ENCODE assay signal across 25 mouse cellular contexts in genomic region chr19:28650836-28651235, GRCm38 (mm10).
"Had no signal": no experiment of that assay in that cellular context is flagged by ENCODE, and none has a peak within 500 bp of the region (broad histone marks: within the 10 kb centered on the region; RNA-seq: fewer than 3 reads in every experiment).

No protein-coding gene starts in this region.

- H3K4me3 ChIP-seq: liver, embryonic 15.5 days; lung, embryonic 15.5 days; megakaryocyte, embryonic 14.5 days; midbrain, embryonic 13.5 days; midbrain, embryonic 15.5 days; myocyte; neural tube, embryonic 13.5 days; neural tube, embryonic 15.5 days; stomach, embryonic 15.5 days had no signal

- H3K36me3 ChIP-seq: liver, embryonic 15.5 days; lung, embryonic 15.5 days; midbrain, embryonic 13.5 days; midbrain, embryonic 15.5 days; neural tube, embryonic 13.5 days; neural tube, embryonic 15.5 days; stomach, embryonic 15.5 days had no signal

- H3K9me3 ChIP-seq: liver, embryonic 15.5 days; lung, embryonic 15.5 days; midbrain, embryonic 13.5 days; midbrain, embryonic 15.5 days; neural tube, embryonic 13.5 days; neural tube, embryonic 15.5 days; stomach, embryonic 15.5 days had no signal

- ATAC-seq: liver, postnatal 0 days; lung, postnatal 0 days; midbrain, embryonic 13.5 days; midbrain, embryonic 15.5 days had no signal

- DNase-seq: liver, postnatal 0 days; lung, adult 2 months; lung, postnatal 14 days; lung, postnatal 36 days; retina, postnatal 1 day; right cerebral cortex, adult 18-20 months; right cerebral cortex, postnatal 25 days; right cerebral cortex, postnatal 4 days; spleen, adult 18-20 months; thymus, adult 2 months; thymus, postnatal 25 days; thymus, postnatal 4 days had no signal

- H3K27ac ChIP-seq: liver, embryonic 15.5 days; lung, embryonic 15.5 days; macrophage; midbrain, embryonic 13.5 days; midbrain, embryonic 15.5 days; neural tube, embryonic 13.5 days; neural tube, embryonic 15.5 days; stomach, embryonic 15.5 days; stomach, postnatal 0 days had no signal

- H3K4me1 ChIP-seq: liver, embryonic 15.5 days; lung, embryonic 15.5 days; megakaryocyte, embryonic 14.5 days; midbrain, embryonic 13.5 days; midbrain, embryonic 15.5 days; neural tube, embryonic 13.5 days; neural tube, embryonic 15.5 days; stomach, embryonic 15.5 days had no signal

- H3K9ac ChIP-seq: liver, embryonic 15.5 days; liver, postnatal 0 days; lung, embryonic 15.5 days; midbrain, embryonic 13.5 days; midbrain, embryonic 15.5 days; neural tube, embryonic 13.5 days; neural tube, embryonic 15.5 days; stomach, embryonic 15.5 days had no signal

- H3K4me2 ChIP-seq: liver, embryonic 15.5 days; lung, embryonic 15.5 days; midbrain, embryonic 11.5 days; midbrain, embryonic 13.5 days; midbrain, embryonic 15.5 days; neural tube, embryonic 13.5 days; neural tube, embryonic 15.5 days; stomach, embryonic 15.5 days had no signal

- H3K27me3 ChIP-seq: liver, embryonic 15.5 days; lung, embryonic 15.5 days; midbrain, embryonic 13.5 days; midbrain, embryonic 15.5 days; stomach, embryonic 15.5 days had no signal
